Mouse (Mus musculus): ENCODE results near the gene Cdk4. TPM values are rescaled to one million over a fixed set of nuclear protein-coding genes. Genes with fewer than 3 reads are reported as not detected.

Cdk4 gene
- polyA plus RNA-seq, 1 experiment: 141 TPM

DNA sequence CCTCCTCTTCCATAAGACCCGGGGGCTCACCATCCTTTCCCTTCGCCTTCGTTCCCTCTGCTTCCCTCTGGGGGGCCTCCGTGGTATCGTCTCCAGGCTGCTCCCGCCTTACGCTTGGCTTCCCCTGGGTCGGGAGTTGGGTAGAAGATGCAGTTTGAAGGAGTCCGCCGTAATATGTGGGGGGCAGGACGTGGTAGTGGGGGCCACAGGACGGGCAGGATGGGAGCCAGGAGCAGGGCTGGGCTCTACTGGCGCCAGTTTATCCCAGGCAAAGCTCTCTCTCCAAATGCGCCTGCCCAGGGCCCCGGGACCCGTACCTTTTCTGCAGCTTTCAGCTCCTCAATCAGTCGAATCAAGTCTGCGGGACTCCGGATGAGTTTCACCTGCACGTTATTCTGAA is 35.2 kb downstream of the Cdk4 start:
- no peak overlapping the region for H3K4me3 ChIP-seq (replicated peaks; ENCODE audit: insufficient read depth, low read depth, low read length)
- peak in 1 of 2 experiments; percentile 23 for DNase-seq
- no peaks in the 10 kb centered on the region for H3K27me3 ChIP-seq (ENCODE audit: control insufficient read depth, insufficient read depth, low read length)
- 76% methylated on average over 20 of the region's 20 CpGs for WGBS
- H3K4me1 ChIP-seq (ENCODE audit: control insufficient read depth, insufficient read depth, low read length): peaks cover 29% of the 10 kb centered on the region
- no peak overlapping the region for H3K27ac ChIP-seq (ENCODE audit: insufficient read depth, low read length)
- TF ChIP-seq POLR2A (IDR thresholded peaks at IDR 0.05; ENCODE audit: borderline replicate concordance, insufficient read depth, low read length) (no peak), CTCF (IDR thresholded peaks at IDR 0.05; ENCODE audit: borderline replicate concordance, insufficient read depth, low read depth, low read length) (no peak)

DNA sequence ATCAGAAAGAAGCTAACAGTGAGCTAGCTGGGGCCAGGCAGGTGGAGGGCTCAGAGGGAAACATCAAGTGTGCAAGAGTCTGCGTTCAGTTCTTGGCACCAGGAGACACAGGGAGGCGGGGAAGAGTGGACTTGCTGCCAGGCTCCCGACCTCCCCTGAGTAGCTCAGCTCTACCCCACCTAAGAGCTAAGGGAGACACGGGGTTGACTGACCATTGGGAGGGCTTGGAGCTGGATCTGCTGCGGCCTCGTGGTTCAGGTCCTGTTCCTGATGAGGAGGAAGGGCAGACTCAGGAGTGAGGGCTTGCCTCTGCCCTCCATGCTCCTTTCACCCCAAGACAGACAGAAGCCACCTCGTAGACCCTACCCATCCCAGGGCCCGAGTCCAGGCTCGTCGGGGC is 35.9 kb downstream of the Cdk4 start:
- DNase-seq: no peak
- WGBS: 75% methylated on average over 10 of the region's 10 CpGs
- TF ChIP-seq POLR2A (IDR thresholded peaks at IDR 0.05; ENCODE audit: borderline replicate concordance, insufficient read depth, low read length) (no peak), CTCF (IDR thresholded peaks at IDR 0.05; ENCODE audit: borderline replicate concordance, insufficient read depth, low read depth, low read length) (no peak)
- Histone ChIP-seq H3K4me3 (replicated peaks; ENCODE audit: insufficient read depth, low read depth, low read length) (no peak overlapping the region), H3K27ac (ENCODE audit: insufficient read depth, low read length) (no peak overlapping the region), H3K27me3 (ENCODE audit: control insufficient read depth, insufficient read depth, low read length) (no peaks in the 10 kb centered on the region), H3K4me1 (ENCODE audit: control insufficient read depth, insufficient read depth, low read length) (peaks cover 22% of the 10 kb centered on the region)

DNA sequence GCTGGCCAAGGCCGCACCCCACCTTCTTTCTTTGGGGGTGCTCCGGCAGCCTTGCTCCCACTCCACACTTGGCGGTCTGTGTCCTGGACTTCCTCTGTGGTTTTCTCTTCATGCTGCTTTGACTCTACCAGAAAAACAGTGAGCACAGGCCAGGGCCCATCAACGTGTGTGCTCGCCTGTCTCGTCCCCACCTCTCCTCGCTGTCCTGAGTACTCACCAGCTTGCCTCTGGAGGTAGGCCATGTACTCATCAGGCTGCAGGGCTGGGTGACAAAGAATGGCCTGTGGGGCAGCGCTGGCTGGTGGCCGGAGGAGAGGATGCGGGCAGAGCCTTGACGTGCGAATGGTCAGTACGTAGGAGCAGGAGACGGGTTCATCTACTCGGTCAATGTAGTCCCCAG is 36.5 kb downstream of the Cdk4 start:
- no peaks in the 10 kb centered on the region for H3K27me3 ChIP-seq (ENCODE audit: control insufficient read depth, insufficient read depth, low read length)
- no peak for DNase-seq
- TF ChIP-seq CTCF (IDR thresholded peaks at IDR 0.05; ENCODE audit: borderline replicate concordance, insufficient read depth, low read depth, low read length) (no peak), POLR2A (IDR thresholded peaks at IDR 0.05; ENCODE audit: borderline replicate concordance, insufficient read depth, low read length) (no peak)
- 89% methylated on average over 15 of the region's 15 CpGs for whole genome bisulfite sequencing
- no peak overlapping the region for H3K27ac ChIP-seq (ENCODE audit: insufficient read depth, low read length)
- H3K4me3 ChIP-seq (replicated peaks; ENCODE audit: insufficient read depth, low read depth, low read length): no peak overlapping the region
- H3K4me1 ChIP-seq (ENCODE audit: control insufficient read depth, insufficient read depth, low read length): peaks cover 15% of the 10 kb centered on the region

DNA sequence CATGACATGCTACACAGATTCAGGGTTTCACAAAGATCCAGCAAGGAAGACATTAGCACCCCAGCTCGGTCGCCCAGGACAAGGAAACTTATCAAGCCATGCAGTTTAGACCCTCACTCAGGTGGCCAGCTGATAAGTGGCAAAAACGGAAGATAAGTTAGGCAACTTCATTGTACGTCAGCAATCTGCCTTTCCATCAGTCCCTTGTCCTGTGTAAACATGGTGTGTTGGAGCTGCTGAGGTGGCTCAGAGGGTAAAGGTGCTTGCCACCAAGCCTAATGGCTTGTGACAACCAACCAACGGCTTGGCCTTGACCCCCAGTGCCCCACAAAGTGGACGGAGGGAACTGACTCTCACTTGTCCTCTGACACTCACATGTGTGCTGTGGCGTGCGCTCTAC is 37.1 kb downstream of the Cdk4 start:
- H3K27ac ChIP-seq (ENCODE audit: insufficient read depth, low read length): no peak overlapping the region
- WGBS: 87% methylated on average over 8 of the region's 8 CpGs
- H3K4me1 ChIP-seq (ENCODE audit: control insufficient read depth, insufficient read depth, low read length): peaks cover 10% of the 10 kb centered on the region
- TF ChIP-seq POLR2A (IDR thresholded peaks at IDR 0.05; ENCODE audit: borderline replicate concordance, insufficient read depth, low read length) (no peak), CTCF (IDR thresholded peaks at IDR 0.05; ENCODE audit: borderline replicate concordance, insufficient read depth, low read depth, low read length) (no peak)
- DNase-seq: no peak
- no peaks in the 10 kb centered on the region for H3K27me3 ChIP-seq (ENCODE audit: control insufficient read depth, insufficient read depth, low read length)
- H3K4me3 ChIP-seq (replicated peaks; ENCODE audit: insufficient read depth, low read depth, low read length): no peak overlapping the region

DNA sequence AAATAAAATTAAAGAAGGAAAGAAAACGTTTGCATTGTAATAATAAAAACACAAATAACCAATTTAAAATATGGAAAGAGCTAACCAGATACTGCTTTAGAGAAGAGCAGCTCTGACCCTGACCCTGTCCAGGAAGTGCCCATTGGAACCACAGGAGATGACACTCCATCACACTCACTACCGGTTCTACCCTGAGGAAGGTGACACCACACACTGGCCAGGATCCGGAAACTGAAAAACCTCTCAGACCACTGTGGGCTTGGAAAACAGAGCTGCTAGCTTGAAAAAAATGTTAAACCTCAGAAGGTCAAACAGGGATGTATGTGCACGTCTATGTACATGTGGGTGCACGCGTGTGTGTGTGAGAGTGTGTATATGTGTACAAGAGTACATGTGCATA is 37.8 kb downstream of the Cdk4 start:
- H3K4me3 ChIP-seq (replicated peaks; ENCODE audit: insufficient read depth, low read depth, low read length): no peak overlapping the region
- DNase-seq: no peak
- peaks cover 7% of the 10 kb centered on the region for H3K4me1 ChIP-seq (ENCODE audit: control insufficient read depth, insufficient read depth, low read length)
- TF ChIP-seq CTCF (IDR thresholded peaks at IDR 0.05; ENCODE audit: borderline replicate concordance, insufficient read depth, low read depth, low read length) (no peak), POLR2A (IDR thresholded peaks at IDR 0.05; ENCODE audit: borderline replicate concordance, insufficient read depth, low read length) (no peak)
- no peak overlapping the region for H3K27ac ChIP-seq (ENCODE audit: insufficient read depth, low read length)
- no peaks in the 10 kb centered on the region for H3K27me3 ChIP-seq (ENCODE audit: control insufficient read depth, insufficient read depth, low read length)
- 85% methylated on average over 6 of the region's 6 CpGs for WGBS

DNA sequence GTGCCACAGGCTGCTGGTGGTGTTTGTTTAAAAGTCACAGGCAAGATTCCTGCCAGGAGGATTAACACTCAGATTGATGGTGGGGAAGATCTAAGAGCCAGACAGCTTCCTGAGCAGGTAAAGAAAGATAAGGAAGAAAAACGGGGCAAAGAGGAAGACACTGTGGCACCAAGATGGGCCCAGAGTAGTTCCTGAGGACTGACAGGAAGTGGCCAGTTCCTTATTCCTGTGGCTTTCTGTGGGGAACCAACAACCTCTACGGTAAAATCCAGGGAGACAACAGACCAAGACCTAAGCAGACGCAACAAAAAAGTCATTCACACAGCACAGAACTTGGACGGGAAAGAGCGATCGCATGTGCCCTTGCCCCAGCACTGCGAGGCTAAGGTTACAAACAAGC is 40.3 kb downstream of the Cdk4 start:
- no peaks in the 10 kb centered on the region for H3K27me3 ChIP-seq (ENCODE audit: control insufficient read depth, insufficient read depth, low read length)
- WGBS: 83% methylated on average over 7 of the region's 7 CpGs
- no peak for DNase-seq
- no peak for TF ChIP-seq POLR2A (IDR thresholded peaks at IDR 0.05; ENCODE audit: borderline replicate concordance, insufficient read depth, low read length)
- no peak for TF ChIP-seq CTCF (IDR thresholded peaks at IDR 0.05; ENCODE audit: borderline replicate concordance, insufficient read depth, low read depth, low read length)
- peaks cover 7% of the 10 kb centered on the region for H3K4me1 ChIP-seq (ENCODE audit: control insufficient read depth, insufficient read depth, low read length)
- no peak overlapping the region for H3K4me3 ChIP-seq (replicated peaks; ENCODE audit: insufficient read depth, low read depth, low read length)
- no peak overlapping the region for H3K27ac ChIP-seq (ENCODE audit: insufficient read depth, low read length)

DNA sequence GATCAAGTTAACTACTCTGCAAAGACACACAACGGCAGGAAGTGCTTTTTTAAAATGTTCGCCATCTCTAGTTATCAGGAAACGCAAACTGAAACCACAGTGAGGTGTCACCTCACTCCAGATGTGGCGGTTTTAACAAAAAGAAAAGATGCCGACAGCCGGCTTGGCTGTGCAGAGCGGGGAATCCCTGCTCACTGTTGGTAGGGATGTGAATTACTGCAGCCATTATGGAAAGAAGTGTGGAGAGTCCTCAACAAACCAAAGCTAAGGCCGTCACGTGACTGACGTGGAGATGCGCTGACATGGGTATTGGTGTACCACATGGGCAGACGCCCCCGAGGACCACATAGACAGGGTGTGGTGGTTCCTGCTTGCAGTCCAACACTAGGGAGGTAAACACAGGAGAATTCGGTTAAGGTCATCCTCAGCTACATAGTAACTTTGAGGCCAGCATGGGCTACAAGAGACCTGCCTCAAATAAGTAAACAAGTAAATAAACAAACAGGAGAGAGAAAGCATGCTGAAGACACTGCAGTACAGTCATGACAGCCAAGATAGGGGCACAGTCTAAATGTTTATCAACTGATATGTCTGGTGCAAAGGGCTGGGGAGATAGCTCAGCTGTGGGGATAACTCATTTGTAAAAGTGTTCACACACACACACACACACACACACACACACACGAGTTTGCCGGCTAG is 44.4 kb downstream of the Cdk4 start:
- Histone ChIP-seq H3K4me3 (replicated peaks; ENCODE audit: insufficient read depth, low read depth, low read length) (no peak overlapping the region), H3K27ac (ENCODE audit: insufficient read depth, low read length) (no peak overlapping the region), H3K27me3 (ENCODE audit: control insufficient read depth, insufficient read depth, low read length) (no peaks in the 10 kb centered on the region), H3K4me1 (ENCODE audit: control insufficient read depth, insufficient read depth, low read length) (peaks cover 7% of the 10 kb centered on the region)
- no peak for TF ChIP-seq POLR2A (IDR thresholded peaks at IDR 0.05; ENCODE audit: borderline replicate concordance, insufficient read depth, low read length)
- TF ChIP-seq CTCF (IDR thresholded peaks at IDR 0.05; ENCODE audit: borderline replicate concordance, insufficient read depth, low read depth, low read length): no peak
- no peak for DNase-seq
- 91% methylated on average over 16 of the region's 16 CpGs for WGBS

DNA sequence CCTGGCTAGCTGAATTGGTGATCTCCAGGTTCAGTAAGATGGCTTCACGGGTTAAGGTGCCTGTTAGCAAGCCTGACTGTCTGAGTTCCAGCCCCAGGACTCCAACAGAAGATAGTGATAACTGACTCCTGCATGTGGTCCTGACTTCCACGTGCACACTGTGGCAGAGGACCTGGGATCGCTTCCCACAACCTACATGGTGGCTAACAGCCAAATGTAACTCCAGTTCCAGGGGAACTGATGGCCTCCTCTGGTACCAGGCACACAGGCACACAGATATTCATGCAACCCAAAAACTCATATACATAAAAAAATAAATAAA is 44.9 kb downstream of the Cdk4 start:
- Histone ChIP-seq H3K4me3 (replicated peaks; ENCODE audit: insufficient read depth, low read depth, low read length) (no peak overlapping the region), H3K4me1 (ENCODE audit: control insufficient read depth, insufficient read depth, low read length) (peaks cover 3% of the 10 kb centered on the region), H3K27ac (ENCODE audit: insufficient read depth, low read length) (no peak overlapping the region), H3K27me3 (ENCODE audit: control insufficient read depth, insufficient read depth, low read length) (no peaks in the 10 kb centered on the region)
- no peak for DNase-seq
- TF ChIP-seq POLR2A (IDR thresholded peaks at IDR 0.05; ENCODE audit: borderline replicate concordance, insufficient read depth, low read length): no peak
- no peak for TF ChIP-seq CTCF (IDR thresholded peaks at IDR 0.05; ENCODE audit: borderline replicate concordance, insufficient read depth, low read depth, low read length)
- 40% methylated on average over 3 of the region's 3 CpGs for WGBS

Measured in cerebellum, adult 2 months (tissue).